Mouse (Mus musculus): ENCODE measurements around the gene Spaca4.

GRCm38 (mm10) chr7:45689800-45690199 lies 35.8 kb downstream of the Spaca4 start:
- TF ChIP-seq CTCF (IDR thresholded peaks at IDR 0.05; ENCODE audit: low read depth): no peak
- TF ChIP-seq EP300 (IDR thresholded peaks at IDR 0.05; ENCODE audit: low read depth): no peak
